Mouse (Mus musculus): ENCODE measurements at regions not wholly inside any gene's neighbourhood (a gene's known extent, or its start where the extent isn't known, plus 50 kb on each side); places are given as distances from the start of the nearest gene placed in this dataset.

DNA sequence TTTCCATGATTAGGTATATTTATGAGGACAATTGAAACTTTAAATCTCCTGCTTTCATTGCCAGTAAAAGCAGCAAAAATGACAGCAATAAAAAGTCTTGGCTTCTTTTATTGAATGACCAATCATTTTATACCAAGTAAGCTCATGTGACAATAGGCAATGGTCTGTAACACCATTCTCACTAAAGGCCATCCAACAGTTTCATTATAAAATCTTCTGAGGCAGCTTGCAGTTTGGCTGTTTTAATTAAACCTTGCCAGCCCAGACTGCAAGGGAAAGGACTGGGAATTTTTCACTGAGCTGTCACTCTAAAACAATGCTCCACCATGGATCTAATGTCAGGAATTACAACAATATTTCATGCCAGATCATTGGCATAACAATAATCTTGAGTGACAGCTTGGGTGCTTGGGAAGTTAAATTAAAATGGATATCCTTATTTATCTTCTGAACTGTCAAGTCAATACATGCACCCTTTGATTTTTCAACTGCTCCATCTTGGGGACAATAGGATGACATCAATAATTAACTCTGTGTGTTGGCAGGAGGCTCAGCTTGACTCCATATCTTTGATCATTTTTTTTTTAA lies 145.0 kb upstream of the Vwde start:
- TF ChIP-seq POLR2A (IDR thresholded peaks at IDR 0.05; ENCODE audit: extremely low read depth, insufficient read depth, low read length) (no peak), CTCF (IDR thresholded peaks at IDR 0.05; ENCODE audit: low read depth, low read length) (no peak)
